Mouse (Mus musculus) retina, postnatal 1 day (tissue): Measurements from ENCODE around the gene Ankrd36.
"Not testable (repeated sequence)": the region's sequence is repeated elsewhere in the genome, so short reads cannot be mapped to it uniquely, and the experiment has no call there.

Experiments
- DNase-seq: peaks from one replicate; pipeline ENCODE4 v3.0.0-alpha.2; 2012

The Ankrd36 gene

GRCm38 (mm10) chr11:5569474-5569873, at the start of gene Ankrd36:
Ankrd36 (plus strand) TSS chr11:5569684.
- peak; percentile 17 for DNase-seq

- DNase-seq = peak; percentile 97
Observed at GRCm38 (mm10) chr11:5520412-5521265, 48.8 kb upstream of the Ankrd36 start, which contains the start of gene Xbp1. Xbp1 (plus strand) TSS chr11:5520659.

GRCm38 (mm10) chr11:5521266-5521515, 48.3 kb upstream of the Ankrd36 start:
- DNase-seq = no peak

- peak; percentile 79 for DNase-seq
Observed at GRCm38 (mm10) chr11:5521516-5522291, 47.8 kb upstream of the Ankrd36 start.

- no peak for DNase-seq
Observed at GRCm38 (mm10) chr11:5522798-5523415, 46.6 kb upstream of the Ankrd36 start.

GRCm38 (mm10) chr11:5525418-5525817, 44.1 kb upstream of the Ankrd36 start:
- DNase-seq = no peak

- DNase-seq = no peak
Observed at GRCm38 (mm10) chr11:5526573-5527439, 42.7 kb upstream of the Ankrd36 start.

GRCm38 (mm10) chr11:5527865-5528523, 41.5 kb upstream of the Ankrd36 start:
- DNase-seq = no peak

- DNase-seq = no peak
Observed at GRCm38 (mm10) chr11:5528841-5529240, 40.6 kb upstream of the Ankrd36 start.

GRCm38 (mm10) chr11:5530172-5530571, 39.3 kb upstream of the Ankrd36 start:
- DNase-seq = no peak

- no peak for DNase-seq
Observed at GRCm38 (mm10) chr11:5530717-5531116, 38.8 kb upstream of the Ankrd36 start.

- DNase-seq = no peak
Observed at GRCm38 (mm10) chr11:5533108-5533507, 36.4 kb upstream of the Ankrd36 start.

- not testable (repeated sequence) for DNase-seq
Observed at GRCm38 (mm10) chr11:5537454-5537853, 32.0 kb upstream of the Ankrd36 start.

- peak; percentile 37 for DNase-seq
Observed at GRCm38 (mm10) chr11:5540331-5540730, 29.2 kb upstream of the Ankrd36 start.

GRCm38 (mm10) chr11:5541230-5541798, 28.2 kb upstream of the Ankrd36 start:
- peak; percentile 31 for DNase-seq

- DNase-seq = peak; percentile 95
Observed at GRCm38 (mm10) chr11:5541799-5542481, 27.5 kb upstream of the Ankrd36 start, which contains the start of gene Ccdc117. Ccdc117 (minus strand) TSS chr11:5542187.

GRCm38 (mm10) chr11:5542482-5543185, 26.9 kb upstream of the Ankrd36 start:
- no peak for DNase-seq

GRCm38 (mm10) chr11:5543281-5543680, 26.2 kb upstream of the Ankrd36 start:
- DNase-seq = no peak

GRCm38 (mm10) chr11:5544709-5545108, 24.8 kb upstream of the Ankrd36 start:
- DNase-seq = not testable (repeated sequence)

- no peak for DNase-seq
Observed at GRCm38 (mm10) chr11:5545457-5545856, 24.0 kb upstream of the Ankrd36 start.
